Comparison of ENCODE assay signal across 22 mouse cellular contexts in the genomic region with DNA sequence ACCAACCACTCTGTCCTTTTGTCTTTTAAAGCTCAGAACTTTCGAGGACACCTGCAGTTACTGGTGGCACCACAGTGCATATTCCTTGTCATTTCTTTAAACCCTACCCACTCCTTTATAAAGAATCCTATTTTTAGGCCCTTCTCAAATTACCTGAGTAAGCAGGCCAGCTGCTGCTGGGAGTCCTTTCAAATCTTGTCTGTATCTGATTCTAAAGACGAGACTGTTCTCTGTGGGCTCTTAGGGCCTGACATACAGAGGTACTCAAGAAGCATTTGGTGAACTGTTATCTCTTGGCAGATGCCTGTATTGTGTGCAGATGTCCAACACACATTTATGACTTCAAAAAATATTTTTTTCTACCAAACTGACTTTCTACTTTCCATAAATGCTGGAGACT. TPM values are rescaled to one million over a fixed set of nuclear protein-coding genes. Genes with fewer than 3 reads are reported as not detected.
DNase-seq lines count a peak whose midpoint lies in the region; TF ChIP-seq lines count a peak whose summit lies in the region.
"Had no signal": no experiment of that assay in that cellular context is flagged by ENCODE, and none has a peak within 500 bp of the region (broad histone marks: within the 10 kb centered on the region; RNA-seq: fewer than 3 reads in every experiment).

No protein-coding gene starts in this region.

- no peaks in the 10 kb centered on the region for H3K9me3 ChIP-seq in heart, embryonic 10.5 days
- H3K9me3 ChIP-seq: forebrain, embryonic 12.5 days; liver, embryonic 12.5 days had no signal

- TF ChIP-seq POLR2A in olfactory bulb, adult 2 months (IDR thresholded peaks at IDR 0.05; ENCODE audit: insufficient read depth, low read depth, low read length): no peak
- TF ChIP-seq POLR2A in thymus, adult 2 months (IDR thresholded peaks at IDR 0.05; ENCODE audit: control insufficient read depth, extremely low read depth, insufficient read depth, low read length, poor library complexity): no peak

- no peaks in the 10 kb centered on the region for H3K27me3 ChIP-seq in heart, embryonic 10.5 days (ENCODE audit: insufficient read depth, poor library complexity, severe bottlenecking)
- H3K27me3 ChIP-seq in thymus, adult 2 months (ENCODE audit: control insufficient read depth, insufficient read depth, low read length): no peaks in the 10 kb centered on the region
- H3K27me3 ChIP-seq: forebrain, embryonic 12.5 days; liver, embryonic 12.5 days had no signal

- H3K27ac ChIP-seq in heart, embryonic 10.5 days: peak overlapping the region; percentile 54; the same call in 1 of the 2 replicates
- peak overlapping the region; percentile 74 for H3K27ac ChIP-seq in left cerebral cortex, adult 2 months
- peak overlapping the region; percentile 52 for H3K27ac ChIP-seq in olfactory bulb, adult 2 months (ENCODE audit: insufficient read depth, low read depth, low read length)
- no peak overlapping the region for H3K27ac ChIP-seq in thymus, adult 2 months (ENCODE audit: control insufficient read depth, insufficient read depth, low read length)
- H3K27ac ChIP-seq: forebrain, embryonic 12.5 days; hindbrain, embryonic 14.5 days; liver, embryonic 12.5 days had no signal

- peaks cover 16% of the 10 kb centered on the region for H3K4me1 ChIP-seq in heart, embryonic 10.5 days
- peaks cover 7% of the 10 kb centered on the region for H3K4me1 ChIP-seq in olfactory bulb, adult 2 months (ENCODE audit: control insufficient read depth, insufficient read depth, low read length)
- no peaks in the 10 kb centered on the region for H3K4me1 ChIP-seq in thymus, adult 2 months (replicated peaks; ENCODE audit: control insufficient read depth, insufficient read depth, low read length)
- H3K4me1 ChIP-seq: forebrain, embryonic 12.5 days had no signal

- H3K4me3 ChIP-seq in heart, embryonic 10.5 days: no peak overlapping the region
- no peak overlapping the region for H3K4me3 ChIP-seq in left cerebral cortex, adult 2 months
- no peak overlapping the region for H3K4me3 ChIP-seq in olfactory bulb, adult 2 months (ENCODE audit: insufficient read depth, low read depth, low read length)
- no peak overlapping the region for H3K4me3 ChIP-seq in thymus, adult 2 months (ENCODE audit: control insufficient read depth, insufficient read depth, low read length)
- H3K4me3 ChIP-seq: forebrain, embryonic 12.5 days; liver, embryonic 12.5 days had no signal

- TF ChIP-seq CTCF in left cerebral cortex, adult 2 months (IDR thresholded peaks at IDR 0.05): no peak
- no peak for TF ChIP-seq CTCF in olfactory bulb, adult 2 months (IDR thresholded peaks at IDR 0.05; ENCODE audit: insufficient read depth, low read depth, low read length)
- TF ChIP-seq CTCF in thymus, adult 2 months (IDR thresholded peaks at IDR 0.05; ENCODE audit: borderline replicate concordance, control insufficient read depth, extremely low read depth, insufficient read depth, low read length, poor library complexity): no peak

- H3K36me3 ChIP-seq in heart, embryonic 10.5 days: no peaks in the 10 kb centered on the region
- H3K36me3 ChIP-seq in thymus, adult 2 months (ENCODE audit: control insufficient read depth, insufficient read depth, low read length): no peaks in the 10 kb centered on the region
- H3K36me3 ChIP-seq: forebrain, embryonic 12.5 days; liver, embryonic 12.5 days had no signal

- WGBS in heart, embryonic 10.5 days: 29% methylated on average over 2 of the region's 2 CpGs
- 27% methylated on average over 2 of the region's 2 CpGs for WGBS in olfactory bulb, adult 2 months
- WGBS in thymus, adult 2 months: 65% methylated on average over 2 of the region's 2 CpGs

- intact Hi-C loops in left cerebral cortex, adult 2 months (cut with DNase I): no loop called here

- DNase-seq in heart, embryonic 10.5 days (ENCODE audit: low spot score): no peak
- DNase-seq in heart, adult 18-20 months: no peak
- no peak for DNase-seq in left cerebral cortex, adult 2 months (ENCODE audit: extremely low spot score in 1 of 2, low spot score in 2 of 2)
- DNase-seq in left cerebral cortex, adult 8-10 months (ENCODE audit: low spot score in 2 of 2): no peak
- DNase-seq in brain, adult 2 months (ENCODE audit: low read depth, low spot score): peak; percentile 66
- DNase-seq in kidney, adult 8-10 months: no peak
- no peak for DNase-seq in thymus, adult 2 months
- DNase-seq: adrenal gland, postnatal 10 days; cerebellum, adult 11 months; cerebellum, postnatal 14 days; embryo, embryonic 11 days; heart, postnatal 36 days; kidney, adult 9 months; kidney, postnatal 25 days; lung, adult 2 months; thymus, postnatal 25 days had no signal

RNA-seq across cellular contexts. Expression of gene 4931440F15Rik, which starts 31.0 kb away (rescaled TPM):
- 0.39 and 0.45 TPM in 2 replicates for polyA plus RNA-seq in heart, embryonic 10.5 days (2016; fragmentation: Nextera tagmentation; extraction: Ambion mirVana)
- 1 to 10 TPM; 1.5 to 1.9 TPM for total RNA-seq in heart, adult 18-20 months (2021)
- 1 to 10 TPM; 2.7 to 3.4 TPM for total RNA-seq in left cerebral cortex, adult 2 months (2021)
- 1 to 10 TPM; 2.4 to 3.6 (median 2.8) TPM for total RNA-seq in left cerebral cortex, adult 8-10 months (2022)
- polyA plus RNA-seq in olfactory bulb, adult 2 months (2012; ENCODE audit: insufficient read depth, insufficient read length, low replicate concordance, missing spikeins): not detected in 2 replicates
- polyA plus RNA-seq in thymus, adult 2 months (2012; rRNA removed): 0.05 and 0.15 TPM in 2 replicates
- total RNA-seq: neutrophil, adult 5-6 weeks had no signal
- polyA plus RNA-seq: activated CD4-positive, CD25-positive, alpha-beta regulatory T cell, adult 4 months had no signal
